Mouse (Mus musculus): ENCODE measurements at regions not wholly inside any gene's neighbourhood (a gene's known extent, or its start where the extent isn't known, plus 50 kb on each side); places are given as distances from the start of the nearest gene placed in this dataset.

DNA sequence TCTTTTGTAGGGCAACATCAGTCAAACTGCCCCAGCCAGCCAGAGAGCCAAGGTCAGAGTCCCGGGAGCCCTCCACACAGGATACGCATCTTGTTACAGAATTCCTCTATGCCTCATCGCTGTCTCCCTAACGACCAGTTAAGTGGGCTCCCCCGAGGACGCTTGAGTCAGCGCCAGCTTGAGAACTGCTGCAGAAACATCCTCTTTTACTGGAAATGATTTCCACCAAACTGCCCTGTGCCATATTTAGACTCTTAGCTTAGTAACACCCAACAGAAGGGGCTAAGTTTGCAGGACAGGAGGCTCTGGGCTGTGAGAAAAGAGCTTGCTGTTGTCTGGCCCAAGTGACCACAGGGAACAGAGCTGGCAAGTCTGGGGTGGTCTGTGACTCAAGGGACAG lies 357.0 kb downstream of the Setd4 start:
- DNase-seq: peak in 1 of 2 experiments; percentile 11

DNA sequence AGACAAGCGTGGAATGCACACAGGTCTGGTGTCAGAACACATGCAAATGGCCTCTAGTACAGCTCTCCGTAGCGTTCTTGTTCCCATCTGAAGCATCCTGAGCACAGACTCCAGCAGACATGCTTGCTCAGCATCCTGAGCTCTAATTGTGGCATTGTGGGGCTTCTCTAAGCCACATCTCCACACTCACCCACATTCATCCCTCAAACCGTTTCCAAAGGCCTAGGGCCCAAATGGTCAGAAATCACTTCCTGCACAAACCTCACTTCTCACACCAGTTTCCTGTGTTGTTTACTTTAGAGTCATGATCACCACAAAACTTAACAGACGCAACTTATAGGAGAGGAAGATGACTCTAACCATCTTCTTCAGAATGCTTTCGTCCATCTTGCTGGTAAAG lies 358.1 kb downstream of the Setd4 start:
- no peak for DNase-seq

DNA sequence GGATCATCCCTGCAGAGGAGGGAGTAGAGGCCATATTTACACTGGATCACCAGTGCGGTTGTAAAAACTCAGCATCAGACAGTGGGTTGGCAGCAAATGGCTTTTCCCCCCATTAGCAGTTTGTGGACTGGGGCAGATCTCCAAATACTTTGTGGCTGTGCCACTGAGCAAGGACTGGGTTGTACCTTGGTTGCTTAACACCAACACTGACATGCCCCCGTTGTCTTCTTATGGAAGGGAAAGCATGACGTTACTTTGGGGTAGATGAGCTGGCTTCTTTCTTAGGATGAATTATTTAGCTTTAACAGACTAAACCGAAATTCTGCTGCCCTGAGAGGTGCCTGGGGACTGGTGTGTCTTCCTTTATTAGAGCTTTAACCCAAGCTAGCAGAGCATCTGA lies 365.0 kb downstream of the Setd4 start:
- no peak for DNase-seq

- DNase-seq: no peak
Measured at GRCm38 (mm10) chr16:93238326-93238725, 365.5 kb downstream of the Setd4 start.

DNA sequence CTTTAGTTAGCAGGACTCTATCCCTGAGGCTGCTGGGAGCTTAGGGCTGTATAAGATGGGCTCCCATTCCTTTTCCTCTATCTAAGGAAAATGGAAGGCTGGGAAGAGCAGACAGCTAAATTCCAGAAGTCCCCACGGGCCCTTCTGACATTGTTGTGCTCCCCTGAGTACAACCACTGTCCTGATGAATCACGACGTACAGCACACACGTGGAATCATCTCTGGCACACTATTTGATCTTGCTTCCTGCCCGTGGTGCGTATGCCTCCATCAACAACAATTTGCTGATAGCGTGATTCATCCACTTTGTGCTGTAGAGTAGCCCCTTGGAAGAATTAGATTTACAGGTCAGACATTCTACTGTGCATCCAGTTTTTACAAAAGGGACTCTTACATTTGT lies 378.2 kb downstream of the Setd4 start:
- DNase-seq: no peak

DNA sequence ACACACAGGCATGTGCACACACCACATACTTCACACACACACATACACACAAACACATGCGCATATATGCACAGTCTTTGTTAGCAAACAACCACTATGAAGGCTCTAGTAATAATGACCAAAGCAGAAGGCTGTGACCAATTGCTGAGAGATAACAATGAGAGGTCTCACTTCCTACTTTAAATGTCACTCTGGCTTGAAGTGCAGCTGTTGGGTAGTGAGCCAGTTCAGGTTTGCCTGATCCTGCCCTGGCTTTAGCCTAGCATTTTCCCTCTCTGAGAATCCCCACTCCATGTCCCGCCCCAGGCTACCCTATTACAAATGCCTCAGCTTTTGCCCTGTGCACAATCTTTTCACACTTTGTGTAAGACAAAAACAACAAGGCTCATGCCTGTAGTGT lies 378.7 kb downstream of the Setd4 start:
- DNase-seq: no peak

- DNase-seq: no peak
Measured at GRCm38 (mm10) chr16:93219731-93220130, 384.1 kb downstream of the Setd4 start.

DNA sequence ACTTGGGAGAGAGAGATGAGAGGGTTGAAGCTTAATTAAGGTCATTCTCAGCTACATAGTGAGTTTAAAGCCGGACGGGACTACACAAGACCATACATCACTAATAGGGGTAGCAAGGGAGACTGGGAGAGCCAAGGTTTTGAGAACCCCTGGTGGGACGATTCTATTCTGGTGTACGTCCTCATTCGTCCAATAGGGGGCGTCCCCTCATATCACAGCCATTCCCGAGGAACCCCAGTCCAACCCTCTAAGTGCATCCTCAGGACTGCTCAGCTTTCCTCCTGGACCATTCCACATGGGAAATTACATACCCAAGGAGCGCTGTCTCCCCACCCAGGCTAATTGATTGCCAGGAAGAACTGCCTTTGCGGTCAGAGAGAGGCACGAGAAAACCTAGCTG lies 385.5 kb downstream of the Setd4 start:
- DNase-seq: no peak

- DNase-seq: no peak
Measured at GRCm38 (mm10) chr16:93217600-93218226, 386.1 kb downstream of the Setd4 start.

DNA sequence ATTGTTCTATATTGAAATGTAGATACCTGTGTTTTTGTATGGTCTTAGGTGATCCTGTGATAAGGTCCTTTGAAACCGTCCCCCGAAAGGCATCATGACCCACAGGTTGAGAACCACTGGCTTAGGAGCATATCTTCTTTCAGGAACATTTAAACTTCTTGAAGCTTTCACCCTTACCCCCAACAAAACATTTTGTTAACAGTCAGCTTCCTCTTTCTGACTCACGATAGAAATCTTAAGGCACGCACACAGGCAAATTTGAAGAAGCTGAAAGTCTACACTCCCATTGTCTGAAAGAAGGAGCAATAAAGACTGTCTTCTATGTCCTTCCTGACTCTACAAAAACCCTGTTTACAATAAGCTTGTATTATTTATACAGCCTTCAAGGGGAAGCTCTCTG lies 388.2 kb downstream of the Setd4 start:
- DNase-seq: no peak

GRCm38 (mm10) chr16:93213618-93214017 lies 387.7 kb upstream of the Runx1 start:
- DNase-seq: no peak

DNA sequence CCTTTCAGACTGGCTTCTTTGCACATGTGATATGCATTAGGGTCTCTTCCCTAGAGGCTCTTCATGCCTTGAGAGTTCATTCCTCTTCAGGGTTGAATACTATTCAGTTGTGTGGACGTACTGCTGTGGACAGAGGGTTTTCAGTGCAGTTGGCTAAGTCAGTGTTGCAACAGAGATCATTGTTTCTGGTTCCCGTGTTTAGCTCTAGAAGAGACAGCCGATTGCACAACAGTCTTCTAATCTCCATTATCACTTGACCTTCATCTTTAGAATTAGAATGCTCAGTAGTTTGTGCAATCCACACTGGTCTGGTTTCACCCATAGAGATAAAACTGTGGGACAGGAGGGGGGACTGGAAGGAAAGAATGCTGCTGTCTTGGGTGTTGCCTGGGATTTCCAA lies 381.7 kb upstream of the Runx1 start:
- DNase-seq: no peak

DNA sequence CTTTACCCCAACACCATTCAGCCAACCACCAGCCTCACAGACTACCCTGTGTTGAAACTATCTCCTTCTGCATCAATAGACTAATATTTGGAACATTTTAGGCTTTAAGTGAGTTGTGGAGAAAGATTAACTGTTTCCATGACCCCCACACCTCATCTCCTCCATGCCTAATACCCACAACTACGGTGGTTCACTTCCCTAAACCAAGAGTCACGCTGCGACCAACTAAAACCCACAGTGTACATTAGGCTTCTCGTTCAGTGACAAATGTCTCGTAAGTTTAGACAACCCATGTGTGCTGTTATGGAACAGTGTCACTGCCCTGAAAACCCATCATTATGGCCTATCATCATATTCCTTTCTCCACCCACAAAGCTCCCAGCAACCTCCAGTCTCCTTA lies 381.3 kb upstream of the Runx1 start:
- no peak for DNase-seq

DNA sequence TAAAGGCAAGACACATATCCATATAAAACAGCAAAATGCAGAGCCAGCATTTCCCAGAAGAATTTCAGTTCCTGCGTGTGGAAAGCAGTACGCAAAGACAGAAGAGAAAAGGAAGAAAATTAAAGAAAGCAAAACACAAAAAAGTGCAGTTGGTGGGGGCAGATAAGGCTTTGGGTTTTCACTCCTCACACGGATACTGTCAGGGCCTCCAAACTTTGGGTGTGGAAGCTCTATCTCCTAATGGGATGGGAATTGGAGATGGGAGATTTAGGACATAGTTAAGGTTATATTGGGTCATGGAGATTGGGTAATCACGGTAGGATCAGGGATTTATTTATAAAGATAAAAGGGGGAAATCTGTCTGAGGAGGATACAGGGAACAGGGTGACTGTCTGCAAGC lies 380.4 kb upstream of the Runx1 start:
- no peak for DNase-seq

GRCm38 (mm10) chr16:93204601-93205000 lies 378.7 kb upstream of the Runx1 start:
- DNase-seq: no peak

DNA sequence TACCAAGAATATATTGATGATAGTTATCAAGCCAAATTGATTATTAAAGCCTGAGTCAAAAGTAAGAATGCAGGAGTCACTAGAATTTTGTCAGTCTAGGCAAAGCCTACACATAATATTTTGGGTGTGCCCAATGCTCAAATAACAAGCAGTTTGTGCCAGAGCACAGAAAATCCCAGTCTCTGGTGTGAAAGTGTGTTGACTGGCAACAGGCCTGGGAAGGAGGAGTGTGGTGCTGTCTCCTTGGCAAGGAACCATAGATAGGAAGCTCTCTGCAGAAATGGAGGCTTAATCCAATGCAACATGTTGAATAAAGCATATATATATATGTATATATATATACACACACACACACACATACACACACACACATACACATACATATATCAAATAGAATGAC lies 376.6 kb upstream of the Runx1 start:
- no peak for DNase-seq

- no peak for DNase-seq
Measured at GRCm38 (mm10) chr16:93197300-93197699, 371.4 kb upstream of the Runx1 start.

GRCm38 (mm10) chr16:93193921-93194481 lies 368.1 kb upstream of the Runx1 start:
- DNase-seq: no peak

GRCm38 (mm10) chr16:93193263-93193662 lies 367.3 kb upstream of the Runx1 start:
- no peak for DNase-seq

- no peak for DNase-seq
Measured at GRCm38 (mm10) chr16:93192651-93193173, 366.8 kb upstream of the Runx1 start.

GRCm38 (mm10) chr16:93191174-93191573 lies 365.2 kb upstream of the Runx1 start:
- no peak for DNase-seq

GRCm38 (mm10) chr16:93190301-93190700 lies 364.4 kb upstream of the Runx1 start:
- DNase-seq: no peak

DNA sequence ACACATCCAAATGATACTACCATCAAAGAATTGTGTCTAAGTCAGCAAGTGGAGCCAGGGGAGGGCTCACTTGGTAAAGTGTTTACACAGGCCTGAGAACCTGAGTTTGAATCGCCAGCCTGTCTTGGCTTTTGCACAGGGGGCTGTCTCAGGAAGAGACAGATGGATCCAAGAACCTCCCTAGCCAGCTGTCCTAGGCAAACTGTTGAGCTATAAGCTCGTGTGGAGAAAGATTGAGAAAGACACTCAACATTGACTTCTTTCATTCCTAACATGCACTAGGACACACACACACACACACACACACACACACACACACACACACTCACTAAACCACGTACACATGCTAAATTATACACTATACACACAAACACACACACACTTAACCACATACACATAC lies 363.9 kb upstream of the Runx1 start:
- DNase-seq: no peak

DNA sequence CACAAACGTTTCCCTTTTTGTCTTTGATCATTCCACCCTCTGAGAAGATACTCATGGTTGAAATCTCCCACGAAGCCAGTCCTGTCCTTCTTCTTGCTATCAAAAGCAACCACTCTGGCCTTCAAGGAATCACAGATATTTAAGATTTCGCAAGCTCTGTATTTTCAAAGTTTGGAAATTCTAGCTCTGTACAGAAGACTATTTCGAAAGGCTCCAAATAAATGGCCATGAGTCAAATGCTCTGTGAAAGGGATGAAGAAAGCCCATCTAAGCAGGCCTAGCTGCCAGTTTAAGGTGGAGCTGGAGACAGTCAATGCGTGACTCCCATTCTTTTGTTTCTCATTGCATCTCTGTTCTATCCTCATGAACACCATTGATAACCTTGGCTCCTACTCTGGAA lies 363.5 kb upstream of the Runx1 start:
- no peak for DNase-seq

- DNase-seq: no peak
Measured at GRCm38 (mm10) chr16:93186554-93186953, 360.6 kb upstream of the Runx1 start.

Measured in cerebellum, postnatal 25 days (tissue).